Mouse (Mus musculus): ENCODE results near the gene F8a. TPM values are rescaled to one million over a fixed set of nuclear protein-coding genes. Genes with fewer than 3 reads are reported as not detected.

F8a gene
- polyA plus RNA-seq (2012; rRNA removed), result 26.3 and 35.3 TPM in 2 replicates

DNA sequence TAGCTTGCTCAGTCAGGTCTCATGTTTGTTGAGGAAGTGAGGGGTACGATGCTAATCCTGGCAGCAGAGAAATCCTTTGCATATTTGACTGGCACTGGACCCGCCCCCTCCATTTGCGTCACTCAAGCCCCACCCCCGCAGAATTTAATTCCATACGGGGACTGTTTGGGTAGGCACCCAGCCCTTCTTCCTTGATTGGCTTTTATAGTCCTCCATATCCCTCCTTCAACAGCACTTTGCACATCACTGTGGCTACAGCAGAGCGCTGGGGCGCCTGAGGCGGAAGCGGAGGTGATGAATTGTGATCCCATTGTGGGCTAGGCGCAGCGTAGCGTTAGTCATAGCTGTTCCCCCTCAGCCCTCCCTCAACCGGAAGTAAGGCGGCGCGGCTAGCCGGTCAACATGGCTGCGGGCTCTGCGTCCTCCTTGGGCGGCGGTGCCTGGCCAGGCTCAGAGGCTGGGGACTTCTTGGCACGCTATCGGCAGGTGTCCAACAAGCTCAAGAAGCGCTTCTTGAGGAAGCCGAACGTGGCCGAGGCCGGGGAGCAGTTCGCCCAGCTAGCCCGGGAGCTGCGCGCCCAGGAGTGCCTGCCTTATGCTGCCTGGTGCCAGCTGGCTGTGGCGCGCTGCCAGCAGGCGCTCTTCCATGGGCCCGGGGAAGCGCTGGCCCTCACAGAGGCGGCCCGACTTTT is at the start of gene F8a:
TSS of gene F8a (plus strand) at position 378 of the 692 bp plus-strand sequence.

DNA sequence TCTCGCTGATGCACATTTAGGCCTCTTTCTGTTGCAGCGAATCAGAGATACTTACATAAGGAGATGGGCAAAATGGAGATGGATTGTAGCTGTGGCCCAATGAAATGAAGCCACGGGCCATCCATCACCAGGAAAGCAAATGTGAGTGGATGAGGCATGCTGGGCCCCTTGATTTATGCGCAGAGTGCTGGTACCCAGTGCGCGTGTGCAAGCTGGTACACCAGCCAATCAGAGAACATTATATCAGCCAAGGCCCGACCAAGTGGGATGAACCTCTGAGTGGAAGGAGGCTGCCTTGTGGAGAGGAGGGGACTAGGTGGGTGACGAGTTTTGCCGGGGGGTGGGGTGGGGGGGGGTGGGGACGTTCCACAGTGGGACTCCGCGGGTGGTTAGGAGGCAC is 36.2 kb upstream of the F8a start, which contains the start of gene Xlr3b:
TSS of gene Xlr3b (plus strand) at position 274 of the 400 bp plus-strand sequence.

DNA sequence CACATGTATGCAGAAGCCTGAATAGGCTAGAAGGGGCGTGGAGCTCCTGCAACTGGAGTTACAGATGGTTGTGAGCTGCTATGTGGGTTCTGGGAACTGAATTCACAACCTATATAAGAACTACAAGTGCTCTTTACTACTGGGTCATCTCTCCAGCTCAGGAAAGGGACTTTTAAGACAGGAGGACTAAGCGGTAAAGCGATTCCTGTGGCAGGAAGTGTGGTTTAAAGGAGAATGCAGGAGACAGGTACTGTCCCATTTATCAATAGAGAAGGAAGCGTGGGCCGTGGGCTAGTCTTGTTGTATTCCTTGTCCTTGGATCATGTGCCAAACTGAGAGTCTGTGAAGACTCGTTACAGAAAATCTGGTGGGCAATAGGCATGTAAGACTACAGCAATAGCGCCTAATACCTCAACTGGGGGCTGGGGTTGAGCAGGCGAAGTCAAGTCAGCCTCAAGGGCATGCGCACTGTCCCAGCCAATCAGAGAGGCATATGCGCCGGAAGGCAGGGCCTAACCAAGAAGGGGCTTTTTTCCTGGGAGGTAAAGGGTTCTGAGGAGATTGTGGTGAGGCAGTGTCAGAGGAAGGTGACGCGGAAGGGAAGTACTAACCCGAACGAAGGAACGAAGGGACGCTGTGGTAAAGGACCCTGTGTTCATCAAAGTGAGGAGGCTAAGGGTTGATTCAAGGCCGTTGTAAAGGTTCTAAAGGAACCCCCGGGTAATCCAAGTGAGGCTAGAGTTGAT is 14.1 kb upstream of the F8a start, which contains the start of gene Xlr4b:
TSS of gene Xlr4b (plus strand) at position 515 of the 746 bp plus-strand sequence.

DNA sequence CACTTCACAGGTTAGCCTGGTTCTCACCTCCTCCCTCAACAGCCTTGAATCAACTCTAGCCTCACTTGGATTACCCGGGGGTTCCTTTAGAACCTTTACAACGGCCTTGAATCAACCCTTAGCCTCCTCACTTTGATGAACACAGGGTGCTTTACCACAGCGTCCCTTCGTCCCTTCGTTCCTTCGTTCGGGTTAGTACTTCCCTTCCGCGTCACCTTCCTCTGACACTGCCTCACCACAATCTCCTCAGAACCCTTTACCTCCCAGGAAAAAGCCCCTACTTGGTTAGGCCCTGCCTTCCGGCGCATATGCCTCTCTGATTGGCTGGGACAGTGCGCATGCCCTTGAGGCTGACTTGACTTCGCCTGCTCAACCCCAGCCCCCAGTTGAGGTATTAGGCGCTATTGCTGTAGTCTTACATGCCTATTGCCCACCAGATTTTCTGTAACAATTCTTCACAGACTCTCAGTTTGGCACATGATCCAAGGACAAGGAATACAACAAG is 14.8 kb downstream of the F8a start, which contains the start of gene Xlr4c:
TSS of gene Xlr4c (minus strand) at position 310 of the 505 bp plus-strand sequence.

DNA sequence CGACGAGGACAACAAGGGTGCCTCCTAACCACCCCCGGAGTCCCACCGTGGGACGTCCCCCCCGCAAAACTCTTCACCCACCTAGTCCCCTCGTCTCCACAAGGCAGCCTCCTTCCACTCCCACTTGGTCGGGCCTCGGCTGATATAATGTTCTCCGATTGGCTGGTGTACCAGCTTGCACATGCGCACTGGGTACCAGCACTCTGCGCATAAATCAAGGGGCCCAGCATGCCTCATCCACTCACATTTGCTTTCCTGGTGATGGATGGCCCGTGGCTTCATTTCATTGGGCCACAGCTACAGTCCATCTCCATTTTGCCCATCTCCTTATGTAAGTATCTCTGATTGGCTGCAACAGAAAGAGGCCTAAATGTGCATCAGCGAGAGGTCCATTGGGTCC is 37.2 kb downstream of the F8a start, which contains the start of gene Xlr3c:
TSS of gene Xlr3c (minus strand) at position 121 of the 400 bp plus-strand sequence.

Other genes with a start within 250 kb of the F8a start
- 4.9 and 5.3 TPM in 2 replicates for gene Zfp185, start 241.0 kb upstream of the F8a start, polyA plus RNA-seq (2012; rRNA removed)
- gene Pnma5, start 191.2 kb upstream of the F8a start, polyA plus RNA-seq (2012; rRNA removed), result 0.14 and 0.17 TPM in 2 replicates
- 0.03 TPM in 1 of 2 replicates, not detected in the other for gene Pnma3, start 163.5 kb upstream of the F8a start, polyA plus RNA-seq (2012; rRNA removed)
- gene Xlr4a, start 145.8 kb upstream of the F8a start, polyA plus RNA-seq (2012; rRNA removed), result 0.12 TPM in 1 of 2 replicates, not detected in the other
- gene Xlr3a, start 131.2 kb upstream of the F8a start, polyA plus RNA-seq (2012; rRNA removed), result 0.41 and 0.93 TPM in 2 replicates
- gene Gm14685, start 111.2 kb upstream of the F8a start, polyA plus RNA-seq (2012; rRNA removed), result 0.20 TPM in 1 of 2 replicates, not detected in the other
- not detected in 2 replicates for gene Xlr5b, start 79.5 kb upstream of the F8a start, polyA plus RNA-seq (2012; rRNA removed)
- gene DXBay18, start 78.8 kb upstream of the F8a start, polyA plus RNA-seq (2012; rRNA removed), result 0.12 TPM in 1 of 2 replicates, not detected in the other
- gene Spin2d, start 51.3 kb upstream of the F8a start, polyA plus RNA-seq (2012; rRNA removed), result not detected in 2 replicates
- 0.33 and 1.5 TPM in 2 replicates for gene Xlr3b, start 36.1 kb upstream of the F8a start, polyA plus RNA-seq (2012; rRNA removed)
- 0.17 and 0.23 TPM in 2 replicates for gene Xlr4b, start 14.0 kb upstream of the F8a start, polyA plus RNA-seq (2012; rRNA removed)
- 0.09 and 0.10 TPM in 2 replicates for gene Xlr4c, start 14.8 kb downstream of the F8a start, polyA plus RNA-seq (2012; rRNA removed)
- gene Xlr3c, start 37.1 kb downstream of the F8a start, polyA plus RNA-seq (2012; rRNA removed), result not detected in 2 replicates
- gene Xlr5a, start 64.7 kb downstream of the F8a start, polyA plus RNA-seq (2012; rRNA removed), result 0.09 TPM in 1 of 2 replicates, not detected in the other
- not detected in 2 replicates for gene Xlr5c, start 64.7 kb downstream of the F8a start, polyA plus RNA-seq (2012; rRNA removed)
- not detected in 2 replicates for gene Gm45015, start 108.5 kb downstream of the F8a start, polyA plus RNA-seq (2012; rRNA removed)
- 20.8 and 25.1 TPM in 2 replicates for gene Zfp275, start 114.3 kb downstream of the F8a start, polyA plus RNA-seq (2012; rRNA removed)
- gene Gm18336, start 170.4 kb downstream of the F8a start, polyA plus RNA-seq (2012; rRNA removed), result 0.06 TPM in 2 replicates
- 0.33 and 0.40 TPM in 2 replicates for gene Zfp92, start 182.8 kb downstream of the F8a start, polyA plus RNA-seq (2012; rRNA removed)
- gene Trex2, start 207.1 kb downstream of the F8a start, polyA plus RNA-seq (2012; rRNA removed), result 0.37 and 1.00 TPM in 2 replicates
- 29.6 and 34.1 TPM in 2 replicates for gene Haus7, start 230.8 kb downstream of the F8a start, polyA plus RNA-seq (2012; rRNA removed)

Measured in ovary, adult 2 months (tissue).